Mouse (Mus musculus): ENCODE measurements around the gene Gm11627.

GRCm38 (mm10) chr11:102536210-102536609 is 43.1 kb downstream of the Gm11627 start:
- TF ChIP-seq CTCF (IDR thresholded peaks at IDR 0.05) (no peak), EP300 (IDR thresholded peaks at IDR 0.05; ENCODE audit: insufficient read depth, low read depth, low read length) (no peak)

Measured in heart, adult 2 months (tissue).